Mouse (Mus musculus): Measurements from ENCODE around the gene Polr2a. TPM values are rescaled to one million over a fixed set of nuclear protein-coding genes. Genes with fewer than 3 reads are reported as not detected.
"Not testable (repeated sequence)": the region's sequence is repeated elsewhere in the genome, so short reads cannot be mapped to it uniquely, and the experiment has no call there.

Gene Polr2a
- polyA plus RNA-seq, 1 experiment from 2014 or later, result 23.2 TPM

GRCm38 (mm10) chr11:69709554-69710446 lies 48.6 kb downstream of the Polr2a start:
- H3K27me3 ChIP-seq, result no peaks in the 10 kb centered on the region
- 56% methylated on average over 11 of the region's 11 CpGs for WGBS
- no peaks in the 10 kb centered on the region for H3K4me1 ChIP-seq
- no peak overlapping the region for H3K4me3 ChIP-seq
- no peak overlapping the region for H3K4me2 ChIP-seq
- no peak overlapping the region for H3K9ac ChIP-seq
- no peaks in the 10 kb centered on the region for H3K36me3 ChIP-seq (ENCODE audit: poor library complexity, severe bottlenecking)
- no peak for ATAC-seq
- H3K9me3 ChIP-seq (replicated peaks), result no peaks in the 10 kb centered on the region
- no peak overlapping the region for H3K27ac ChIP-seq

- H3K4me2 ChIP-seq, result no peak overlapping the region
- 90% methylated on average over 3 of the region's 3 CpGs for WGBS
- H3K4me3 ChIP-seq, result no peak overlapping the region
- no peak for ATAC-seq
- no peaks in the 10 kb centered on the region for H3K27me3 ChIP-seq
- H3K9me3 ChIP-seq (replicated peaks), result no peaks in the 10 kb centered on the region
- H3K36me3 ChIP-seq (ENCODE audit: poor library complexity, severe bottlenecking), result no peaks in the 10 kb centered on the region
- no peak overlapping the region for H3K27ac ChIP-seq
- no peak overlapping the region for H3K9ac ChIP-seq
- H3K4me1 ChIP-seq, result no peaks in the 10 kb centered on the region
Observed at GRCm38 (mm10) chr11:69708614-69709265, 49.7 kb downstream of the Polr2a start.

GRCm38 (mm10) chr11:69707873-69708381 lies 50.5 kb downstream of the Polr2a start:
- Histone ChIP-seq H3K9me3 (replicated peaks) (no peaks in the 10 kb centered on the region), H3K36me3 (ENCODE audit: poor library complexity, severe bottlenecking) (no peaks in the 10 kb centered on the region), H3K9ac (no peak overlapping the region), H3K4me1 (no peaks in the 10 kb centered on the region), H3K4me2 (no peak overlapping the region), H3K4me3 (no peak overlapping the region), H3K27me3 (no peaks in the 10 kb centered on the region), H3K27ac (no peak overlapping the region)
- no peak for ATAC-seq
- 92% methylated on average over 4 of the region's 4 CpGs for WGBS

GRCm38 (mm10) chr11:69707480-69707847 lies 51.0 kb downstream of the Polr2a start:
- Histone ChIP-seq H3K4me2 (no peak overlapping the region), H3K9ac (no peak overlapping the region), H3K4me1 (no peaks in the 10 kb centered on the region), H3K27ac (no peak overlapping the region), H3K36me3 (ENCODE audit: poor library complexity, severe bottlenecking) (no peaks in the 10 kb centered on the region), H3K4me3 (no peak overlapping the region), H3K9me3 (replicated peaks) (no peaks in the 10 kb centered on the region), H3K27me3 (no peaks in the 10 kb centered on the region)
- 93% methylated on average over 4 of the region's 4 CpGs for WGBS
- no peak for ATAC-seq

- 47% methylated on average over 6 of the region's 6 CpGs for WGBS
- Histone ChIP-seq H3K27ac (no peak overlapping the region), H3K36me3 (ENCODE audit: poor library complexity, severe bottlenecking) (no peaks in the 10 kb centered on the region), H3K4me3 (no peak overlapping the region), H3K9ac (no peak overlapping the region), H3K9me3 (replicated peaks) (no peaks in the 10 kb centered on the region), H3K27me3 (no peaks in the 10 kb centered on the region), H3K4me2 (no peak overlapping the region), H3K4me1 (no peaks in the 10 kb centered on the region)
- ATAC-seq, result no peak
Observed at GRCm38 (mm10) chr11:69706775-69707479, 51.5 kb downstream of the Polr2a start.

DNA sequence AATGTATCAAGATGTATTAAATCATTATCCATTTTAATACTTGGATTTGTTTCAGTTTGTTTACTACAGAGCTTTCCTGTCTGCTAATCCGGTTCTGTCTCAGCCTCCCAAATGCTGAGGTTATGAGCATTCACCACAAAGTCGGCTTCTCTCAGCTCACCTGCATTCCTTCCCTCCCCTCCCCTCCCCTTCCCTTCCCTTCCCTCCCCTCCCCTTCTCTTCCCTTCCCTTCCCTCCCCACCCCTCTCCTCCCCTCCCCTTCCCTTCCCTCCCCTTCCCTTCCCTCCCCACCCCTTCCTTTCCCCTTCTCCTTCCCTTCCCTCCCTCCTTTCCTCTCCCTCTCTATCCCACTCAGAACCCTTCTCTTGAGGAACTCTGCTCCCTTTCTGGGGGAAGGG lies 53.8 kb downstream of the Polr2a start:
- no peak for ATAC-seq
- Histone ChIP-seq H3K36me3 (ENCODE audit: poor library complexity, severe bottlenecking) (no peaks in the 10 kb centered on the region), H3K4me2 (no peak overlapping the region), H3K4me3 (no peak overlapping the region), H3K4me1 (no peaks in the 10 kb centered on the region), H3K27ac (no peak overlapping the region), H3K9me3 (replicated peaks) (no peaks in the 10 kb centered on the region), H3K9ac (no peak overlapping the region), H3K27me3 (no peaks in the 10 kb centered on the region)
- 44% methylated on average over 2 of the region's 2 CpGs for WGBS

DNA sequence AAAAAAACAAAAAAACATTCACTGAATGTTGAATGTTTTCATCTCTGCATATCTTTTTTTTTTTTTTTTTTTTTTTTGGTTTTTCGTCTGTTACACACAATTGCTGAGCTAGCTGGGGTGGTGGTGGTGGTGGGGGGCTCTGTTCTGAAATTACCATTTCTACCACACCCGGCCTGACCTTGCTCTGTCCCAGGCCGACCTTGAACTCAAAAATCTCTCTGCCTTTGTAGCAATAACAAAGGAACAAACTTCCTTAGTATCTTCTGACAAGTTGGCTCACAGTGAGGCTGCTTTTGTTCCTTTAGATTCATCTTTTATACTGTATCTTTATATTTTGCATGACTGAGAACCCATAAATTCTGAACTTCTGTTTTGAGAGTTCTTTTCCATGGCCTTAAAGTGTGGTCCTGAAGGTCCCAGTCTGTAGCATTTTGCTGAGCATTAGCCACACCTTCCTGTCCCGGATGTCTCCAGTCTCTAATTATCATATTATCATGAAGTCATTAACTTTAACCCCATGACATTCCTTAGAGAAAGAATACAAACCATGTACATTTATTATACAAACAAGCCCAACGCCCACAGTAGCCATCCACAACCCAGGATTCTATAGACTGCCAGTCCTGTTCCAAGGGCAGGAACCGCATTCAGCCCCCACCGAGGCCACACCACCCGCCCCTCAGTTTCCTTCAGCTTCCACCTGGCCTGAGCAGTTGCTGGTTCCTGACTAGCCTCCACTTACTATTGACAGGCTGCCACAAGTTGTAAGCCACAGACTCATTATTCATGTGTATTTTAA lies 54.4 kb downstream of the Polr2a start:
- no peak for ATAC-seq
- H3K9ac ChIP-seq, result no peak overlapping the region
- H3K9me3 ChIP-seq (replicated peaks), result no peaks in the 10 kb centered on the region
- WGBS, result 68% methylated on average over 8 of the region's 8 CpGs
- H3K27ac ChIP-seq, result no peak overlapping the region
- H3K4me3 ChIP-seq, result no peak overlapping the region
- H3K4me1 ChIP-seq, result no peaks in the 10 kb centered on the region
- no peaks in the 10 kb centered on the region for H3K27me3 ChIP-seq
- H3K4me2 ChIP-seq, result no peak overlapping the region
- H3K36me3 ChIP-seq (ENCODE audit: poor library complexity, severe bottlenecking), result no peaks in the 10 kb centered on the region

DNA sequence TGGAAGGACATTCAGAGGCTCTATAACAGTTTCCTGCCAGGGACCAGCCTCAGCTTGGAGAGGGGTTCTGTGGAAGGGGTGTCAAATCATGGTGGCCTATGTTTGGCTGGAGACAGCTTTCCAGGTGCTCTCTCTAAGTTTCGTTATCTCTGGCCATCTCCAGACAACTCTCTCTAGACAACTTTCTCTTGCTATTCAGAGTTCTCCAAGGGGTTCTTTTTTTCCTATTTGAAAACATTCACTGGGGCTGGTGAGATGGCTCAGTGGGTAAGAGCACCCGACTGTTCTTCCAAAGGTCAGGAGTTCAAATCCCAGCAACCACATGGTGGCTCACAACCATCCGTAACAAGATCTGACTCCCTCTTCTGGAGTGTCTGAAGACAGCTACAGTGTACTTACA lies 55.1 kb downstream of the Polr2a start:
- 81% methylated on average over 3 of the region's 3 CpGs for WGBS
- ATAC-seq; H3K9ac ChIP-seq; H3K27me3 ChIP-seq; H3K9me3 ChIP-seq (replicated peaks); H3K4me2 ChIP-seq; H3K4me1 ChIP-seq; H3K4me3 ChIP-seq; H3K36me3 ChIP-seq (ENCODE audit: poor library complexity, severe bottlenecking); H3K27ac ChIP-seq: not testable (repeated sequence)

DNA sequence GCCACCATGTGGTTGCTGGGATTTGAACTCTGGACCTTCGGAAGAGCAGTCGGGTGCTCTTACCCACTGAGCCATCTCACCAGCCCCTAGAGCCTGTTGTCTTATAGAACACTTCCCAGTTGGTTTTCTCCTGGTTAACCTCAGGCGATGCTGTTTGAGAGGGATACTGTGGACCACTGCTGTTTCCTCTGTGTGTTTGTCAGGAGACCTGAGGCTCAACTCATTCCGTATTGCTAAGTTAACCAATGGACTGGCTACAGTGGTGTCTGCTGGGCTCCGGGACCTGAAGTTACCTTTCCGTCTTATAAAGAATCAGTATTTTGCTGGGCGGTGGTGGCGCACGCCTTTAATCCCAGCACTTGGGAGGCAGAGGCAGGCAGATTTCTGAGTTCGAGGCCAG lies 55.6 kb downstream of the Polr2a start:
- H3K4me3 ChIP-seq; H3K27me3 ChIP-seq; H3K27ac ChIP-seq; ATAC-seq; H3K4me1 ChIP-seq; H3K9ac ChIP-seq; H3K9me3 ChIP-seq (replicated peaks); H3K4me2 ChIP-seq; H3K36me3 ChIP-seq (ENCODE audit: poor library complexity, severe bottlenecking): not testable (repeated sequence)
- WGBS, result 95% methylated on average over 10 of the region's 10 CpGs

DNA sequence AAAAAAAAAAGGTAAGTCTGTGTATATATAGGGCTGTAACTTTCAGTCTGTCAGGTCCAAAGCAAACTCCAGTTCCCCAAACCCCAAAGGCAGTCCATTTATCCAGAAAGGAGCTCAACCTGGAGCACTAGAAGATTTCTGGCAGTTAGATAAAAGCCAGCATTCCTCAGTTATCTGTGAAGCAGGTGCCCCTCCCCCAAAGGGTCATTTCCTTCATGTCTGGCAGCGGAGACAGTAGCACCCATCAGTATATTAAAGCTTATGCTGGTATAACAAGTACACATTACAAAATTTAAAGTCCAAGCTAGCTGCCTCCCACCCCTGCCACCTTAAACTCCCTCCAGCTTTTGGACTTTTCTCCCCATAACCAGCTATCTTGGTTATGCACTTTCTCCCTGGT lies 58.8 kb downstream of the Polr2a start:
- Histone ChIP-seq H3K36me3 (ENCODE audit: poor library complexity, severe bottlenecking) (no peaks in the 10 kb centered on the region), H3K4me3 (no peak overlapping the region), H3K9ac (no peak overlapping the region), H3K9me3 (replicated peaks) (no peaks in the 10 kb centered on the region), H3K4me1 (peaks cover 12% of the 10 kb centered on the region), H3K27me3 (0 out of 2 replicates have a peak, but pooled peaks cover 7% of the 10 kb centered on the region), H3K27ac (no peak overlapping the region), H3K4me2 (no peak overlapping the region)
- WGBS, result 85% methylated on average over 1 of the region's 1 CpGs
- no peak for ATAC-seq

DNA sequence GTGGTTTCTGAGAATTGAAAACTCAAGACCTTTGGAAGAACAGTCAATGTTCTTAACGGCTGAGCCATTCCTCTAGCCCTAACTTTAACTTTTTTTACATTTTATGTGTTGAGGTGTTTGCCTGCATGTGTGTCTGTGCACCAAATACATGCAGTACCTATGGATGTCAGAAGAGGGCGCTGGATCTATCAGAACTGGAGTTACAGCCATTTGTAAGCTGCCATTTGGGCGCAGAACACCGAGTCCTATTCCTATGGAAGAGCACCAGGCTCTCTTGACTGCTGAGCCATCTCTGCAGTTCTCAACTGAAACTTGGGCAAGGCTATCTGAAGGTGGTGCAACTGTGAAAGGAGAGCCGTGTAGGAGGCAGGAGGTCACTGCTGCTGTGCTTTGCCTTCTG lies 59.9 kb downstream of the Polr2a start:
- Histone ChIP-seq H3K27ac (no peak overlapping the region), H3K4me2 (no peak overlapping the region), H3K9ac (no peak overlapping the region), H3K27me3 (0 out of 2 replicates have a peak, but pooled peaks cover 7% of the 10 kb centered on the region), H3K36me3 (ENCODE audit: poor library complexity, severe bottlenecking) (no peaks in the 10 kb centered on the region), H3K9me3 (replicated peaks) (no peaks in the 10 kb centered on the region), H3K4me1 (peaks cover 12% of the 10 kb centered on the region), H3K4me3 (no peak overlapping the region)
- no peak for ATAC-seq
- WGBS, result 71% methylated on average over 5 of the region's 5 CpGs

All from forebrain, embryonic 13.5 days (tissue).